Mouse (Mus musculus) bone marrow, adult 2 months (tissue): ENCODE measurements around the gene Mtmr4.

ENCODE experiments used
- CTCF ChIP-seq: fragments of 200-500 bp; IDR thresholded peaks from 2 replicates; pipeline ENCODE4 v1.5.1; 2011; ENCODE audit warnings: low read length, control low read depth; ENCODE audit not compliant: control insufficient read depth, insufficient read depth
- POLR2A ChIP-seq: fragments of 200-500 bp; IDR thresholded peaks from 2 replicates; pipeline ENCODE4 v1.6.1; 2011; ENCODE audit warnings: low read depth, mild to moderate bottlenecking, control low read depth, low read length, borderline replicate concordance; ENCODE audit not compliant: control insufficient read depth

DNA sequence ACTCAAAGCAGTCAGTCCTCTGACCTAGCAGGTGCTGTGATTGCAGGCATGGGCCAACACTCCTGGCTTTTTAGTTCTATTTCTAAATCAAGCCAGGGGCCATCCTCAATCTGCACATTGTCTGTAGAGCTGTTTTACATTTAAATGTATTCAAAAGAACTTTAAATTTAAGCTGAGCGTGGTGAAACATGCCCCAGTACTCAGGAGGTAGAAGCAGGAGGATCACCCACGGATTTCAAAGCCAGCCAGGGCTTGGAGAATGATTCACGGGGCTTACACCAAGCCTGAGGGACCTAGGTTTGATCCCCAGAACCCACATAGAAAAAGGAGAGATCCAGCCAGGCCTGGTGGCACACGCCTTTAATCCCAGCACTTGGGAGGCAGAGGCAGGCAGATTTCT lies 38.6 kb upstream of the Mtmr4 start:
- TF ChIP-seq CTCF (no peak), POLR2A (no peak)
